Mouse (Mus musculus) left cerebral cortex, postnatal 25 days (tissue): ENCODE results near the gene Stk10. TPM values are rescaled to one million over a fixed set of nuclear protein-coding genes. Genes with fewer than 3 reads are reported as not detected.

Source experiments
- DNase-seq, 2 experiments: peaks; one replicate each; pipeline ENCODE4 v3.0.0; 2022; ENCODE audit warnings: low spot score in 2 of 2, mixed read lengths in 1 of 2
- intact Hi-C: fragments of 180-260 bp; cut with DNase I; formaldehyde crosslinking; loops from one replicate; pipeline ENCODE4 v1.15.1; 2025
- total RNA-seq, 2 experiments: library from RNA; stranded (reverse); gene quantifications; 2 replicates each; pipeline ENCODE4 v1.2.3; 2021

Gene Stk10
- total RNA-seq, 2 experiments from 2014 or later = 5.5 to 6.6 TPM

DNA sequence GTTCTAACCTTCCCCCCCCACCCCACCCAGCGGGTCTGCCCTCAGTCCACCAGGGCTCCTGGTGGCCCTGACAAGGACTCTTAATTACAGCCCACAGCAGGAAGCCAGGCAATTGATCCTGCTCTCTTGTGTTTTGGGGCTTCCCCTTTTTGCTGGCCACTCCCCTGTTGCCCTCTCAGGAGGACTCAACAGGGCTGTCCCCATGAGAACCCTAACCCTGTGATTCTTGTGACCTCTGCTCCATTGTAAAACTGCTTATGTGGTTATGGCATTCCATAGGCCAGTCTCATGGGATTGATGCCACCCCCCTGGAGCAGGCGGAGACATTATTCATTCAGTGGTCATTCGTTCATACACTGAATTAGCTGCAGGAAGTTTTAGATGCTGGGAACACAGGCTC is 30.6 kb downstream of the Stk10 start:
- DNase-seq = no peak
- intact Hi-C loops = no loop called here

DNA sequence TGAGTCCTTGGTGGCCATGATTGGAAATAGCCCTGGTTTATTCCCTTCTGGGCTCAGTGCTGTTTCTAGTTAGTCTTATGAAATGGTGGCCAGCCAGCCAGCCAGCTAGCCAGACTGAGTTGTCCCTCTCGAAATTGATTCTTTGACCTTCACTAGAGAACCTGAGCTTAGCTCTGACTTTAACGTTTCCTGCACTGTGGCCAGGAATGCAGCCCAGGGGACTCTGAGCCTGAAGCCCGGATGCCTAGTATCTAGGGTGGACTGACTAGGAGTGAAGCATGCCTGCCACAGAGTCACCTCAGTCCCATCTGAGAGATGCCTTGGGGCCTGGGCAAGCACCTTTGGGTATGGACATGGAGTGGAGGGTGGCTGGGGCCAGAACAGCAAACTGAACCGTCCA is 31.5 kb downstream of the Stk10 start:
- no peak for DNase-seq
- intact Hi-C loops = no loop called here

DNA sequence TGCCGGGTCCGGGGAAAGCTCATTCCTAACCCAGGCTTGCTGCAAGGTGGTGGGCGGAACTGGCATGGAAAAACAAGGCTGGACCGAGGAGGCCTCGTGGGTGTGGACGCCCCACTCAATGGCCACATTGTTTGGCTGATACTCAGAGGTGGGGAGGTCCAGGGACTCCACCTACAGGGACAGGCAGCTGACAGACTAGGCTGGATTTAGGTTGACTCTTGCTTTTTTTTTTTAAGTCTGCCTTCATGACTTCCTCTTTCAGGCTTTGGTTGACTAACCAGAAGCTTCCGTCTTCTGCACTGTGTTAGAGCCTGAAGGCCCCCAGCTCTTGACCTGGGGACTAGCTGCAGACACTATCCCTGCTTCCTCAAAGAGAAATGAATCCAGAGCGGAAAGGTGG is 32.0 kb downstream of the Stk10 start:
- intact Hi-C loops = no loop called here

DNA sequence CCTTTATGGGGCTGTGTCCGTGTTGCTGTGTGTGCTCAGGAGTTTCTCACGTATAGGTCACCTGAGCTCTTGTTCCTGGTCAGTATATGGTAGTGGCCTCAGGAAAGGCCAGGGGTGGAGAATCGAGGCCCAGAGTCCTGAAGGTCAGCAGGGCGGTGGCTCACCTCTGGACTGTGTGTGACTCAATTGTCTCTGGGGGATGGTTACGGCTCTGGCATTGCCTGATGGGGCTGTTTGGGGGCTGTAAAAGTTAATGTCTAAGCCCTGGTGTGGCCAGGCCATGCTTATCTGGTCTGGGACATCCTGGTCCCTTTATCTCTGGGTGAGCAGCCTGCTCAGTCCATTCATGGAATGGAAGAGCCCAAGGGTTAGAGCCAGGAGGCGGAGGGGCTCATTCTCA is 33.1 kb downstream of the Stk10 start:
- intact Hi-C loops = no loop called here
- no peak for DNase-seq

More for the DNA sequence above, 32.0 kb downstream of the Stk10 start:
- peak in 1 of 2 experiments; percentile 35 for DNase-seq

DNA sequence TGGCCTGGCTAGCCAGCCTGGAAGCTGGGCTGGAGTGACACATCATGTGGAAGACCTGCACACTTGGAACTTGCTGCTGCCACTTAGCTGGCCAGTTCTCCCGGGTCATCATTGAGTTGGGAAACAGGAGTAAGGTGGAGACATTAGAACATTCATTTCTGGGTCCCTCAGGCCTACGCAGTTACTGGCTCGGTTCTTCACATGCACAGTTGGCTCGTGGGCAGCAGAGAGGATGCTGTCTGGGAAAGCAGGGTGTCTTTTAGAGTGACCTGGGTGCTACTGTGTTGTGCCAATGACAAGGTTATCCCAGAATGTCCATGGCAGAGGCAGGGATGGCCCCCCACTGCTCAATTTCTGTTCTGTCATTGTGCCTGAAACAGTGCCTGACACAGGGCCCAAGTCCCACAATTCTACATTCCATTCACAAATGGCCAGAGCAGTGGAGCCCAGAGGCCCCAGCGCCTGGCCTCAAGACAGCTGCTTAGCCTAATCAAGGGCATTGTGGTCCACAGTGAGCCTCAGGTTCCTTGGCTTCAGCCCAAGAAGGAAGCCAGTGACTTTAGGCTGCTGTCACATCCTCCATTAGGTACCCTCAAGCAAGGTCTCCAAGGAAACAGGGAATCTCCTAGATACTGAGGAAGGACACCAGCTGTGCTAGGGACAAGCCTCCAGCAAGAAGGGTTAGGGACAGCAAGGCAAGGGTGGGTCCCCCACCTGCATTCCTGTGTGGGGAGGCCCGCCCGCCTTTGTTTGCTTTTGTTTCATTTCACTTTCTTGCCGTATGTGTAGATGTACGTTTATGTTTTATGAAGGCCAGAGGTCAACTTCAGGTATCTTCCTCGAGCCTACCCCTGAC is 34.1 kb downstream of the Stk10 start:
- peak in 1 of 2 experiments; percentile 43 for DNase-seq
- intact Hi-C loops = no loop called here

DNA sequence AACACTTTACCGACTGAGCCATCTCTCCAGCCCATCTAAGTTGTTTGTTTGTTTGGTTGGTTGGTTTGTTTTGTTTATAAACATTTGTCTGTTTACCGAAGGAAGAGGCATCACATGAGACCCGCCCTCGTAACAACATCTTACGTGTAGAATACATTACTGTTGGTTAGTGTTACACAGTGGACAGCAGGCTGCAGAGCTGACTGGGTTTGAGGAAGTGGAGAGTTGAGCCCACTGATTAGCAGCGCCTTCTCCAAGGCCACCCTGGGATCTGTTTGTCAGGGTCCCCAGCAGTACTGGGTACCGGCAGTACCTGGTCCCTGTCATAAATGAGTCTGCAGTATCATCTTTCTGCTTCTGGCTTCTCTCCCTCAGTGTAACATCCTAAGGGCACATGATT is 35.0 kb downstream of the Stk10 start:
- intact Hi-C loops = no loop called here
- no peak for DNase-seq

DNA sequence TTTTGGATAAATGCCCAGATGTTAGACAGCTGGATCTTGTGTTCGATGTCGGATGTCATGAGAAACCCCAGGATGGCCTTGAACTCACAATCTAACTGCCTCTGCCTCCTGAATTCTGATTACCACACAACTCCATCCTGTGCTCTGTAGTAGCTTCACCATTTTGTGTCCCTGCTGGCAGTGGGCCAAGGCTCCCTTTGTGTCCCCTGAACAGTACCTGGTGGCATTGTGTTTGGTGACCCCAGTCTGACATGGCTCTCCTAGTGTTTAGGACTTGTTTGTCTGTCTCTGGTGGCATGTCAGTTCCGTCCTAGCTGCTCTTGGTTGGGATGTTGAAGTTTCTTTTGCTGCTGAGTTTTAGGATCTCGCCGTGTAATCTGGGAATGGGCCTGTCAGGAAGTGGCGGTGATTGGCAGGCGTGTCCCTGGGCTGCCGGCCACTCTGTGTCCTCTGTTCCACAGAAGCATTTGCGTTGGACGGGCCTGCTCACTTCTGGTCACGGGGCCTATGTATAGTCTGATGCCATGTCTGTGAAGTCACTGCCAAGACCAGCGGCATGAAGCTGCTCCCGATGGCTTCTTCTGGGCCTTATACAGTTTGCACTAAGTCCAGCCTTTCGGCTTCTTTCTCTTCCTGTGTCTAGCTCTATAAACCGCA is 35.7 kb downstream of the Stk10 start:
- no peak for DNase-seq
- intact Hi-C loops = no loop called here

DNA sequence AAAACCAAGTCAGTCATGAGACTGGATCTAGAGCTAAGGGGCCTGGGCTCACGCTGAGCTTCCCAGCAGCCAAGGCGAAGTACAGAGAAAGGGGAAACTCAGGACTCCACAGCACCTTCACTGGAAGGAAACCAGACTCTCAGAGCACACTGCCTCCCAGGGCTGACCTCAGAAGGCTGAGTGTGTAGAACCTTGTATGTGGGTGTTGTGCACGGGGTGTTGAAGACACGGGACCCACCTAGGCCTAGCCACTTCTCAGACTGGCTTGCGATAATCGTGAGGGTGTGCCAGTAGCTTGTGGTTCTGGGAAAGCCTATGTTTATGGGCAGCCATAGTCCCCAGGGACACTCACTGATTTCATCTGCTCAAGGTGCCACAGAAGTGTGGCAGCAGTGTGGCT is 38.0 kb downstream of the Stk10 start:
- DNase-seq = no peak
- intact Hi-C loops = no loop called here

DNA sequence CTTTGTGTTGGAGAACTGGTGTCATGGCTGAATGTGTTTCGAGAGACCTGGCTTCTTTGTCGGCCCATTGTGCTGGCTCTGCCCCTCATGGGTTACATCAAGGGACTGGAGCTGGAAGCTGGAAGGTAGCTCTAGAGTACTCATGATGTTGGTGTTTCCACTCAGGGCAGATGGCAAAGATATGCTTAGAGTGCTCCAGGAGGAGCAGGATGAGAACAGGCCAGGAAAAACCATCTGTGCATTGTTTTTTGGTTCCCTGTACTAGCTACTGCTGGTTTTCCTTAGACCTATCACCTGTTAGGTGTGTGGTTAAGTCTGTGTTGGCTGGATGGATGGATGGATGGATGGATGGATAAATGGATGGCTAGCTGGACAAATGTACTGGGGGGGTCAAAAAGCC is 40.6 kb downstream of the Stk10 start:
- no peak for DNase-seq
- intact Hi-C loops = no loop called here

DNA sequence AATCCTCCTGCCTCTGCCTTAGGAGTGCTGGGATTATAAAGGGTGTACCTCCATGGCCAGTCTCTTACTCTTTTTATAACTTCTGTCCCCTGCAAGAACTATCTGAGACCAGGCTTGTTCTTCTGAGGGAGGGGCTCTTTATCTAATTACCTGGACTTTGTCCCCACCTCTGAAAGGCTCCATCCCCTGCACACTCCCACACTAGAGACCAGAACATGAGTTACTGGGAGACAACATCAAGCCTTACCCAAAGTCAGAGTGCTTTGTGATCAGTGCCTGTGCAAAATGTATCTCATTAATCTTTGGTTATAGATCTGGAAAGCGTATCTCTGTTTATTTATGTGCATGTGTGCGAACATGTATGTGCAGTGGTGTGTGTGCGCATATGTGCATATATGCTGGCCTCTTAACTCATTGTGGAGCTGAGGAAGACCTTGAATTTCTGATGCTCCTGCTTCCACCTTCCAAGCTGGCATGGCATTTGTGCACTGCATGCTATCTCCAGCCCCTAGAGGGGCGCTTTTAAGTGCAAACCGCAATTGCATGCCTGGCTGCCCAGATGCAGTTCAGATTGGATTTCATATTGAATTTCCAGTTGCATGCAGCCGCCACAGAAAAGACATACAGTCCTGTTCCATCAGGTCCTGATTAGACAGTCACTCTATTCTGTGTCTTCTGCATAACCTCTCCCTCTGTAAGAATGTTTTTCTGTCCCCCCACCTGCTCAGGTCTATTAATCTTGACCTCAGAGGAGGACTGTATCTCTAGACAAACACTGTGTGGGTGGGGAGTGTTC is 43.1 kb downstream of the Stk10 start:
- intact Hi-C loops = no loop called here
- no peak for DNase-seq

DNA sequence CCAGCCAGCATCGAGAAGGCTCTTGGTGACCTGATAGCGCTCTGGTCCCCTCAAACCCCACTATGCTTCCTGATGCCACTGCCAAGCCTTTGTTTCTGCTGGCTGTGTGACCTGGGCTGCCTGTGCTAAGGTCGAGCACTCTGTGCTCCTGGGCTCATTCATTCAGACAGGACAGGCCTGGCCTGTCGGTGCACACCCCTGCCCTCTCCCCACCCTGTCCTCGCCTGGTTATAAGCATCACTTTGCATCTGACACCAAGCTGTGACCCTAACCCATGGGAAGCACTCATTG is 43.6 kb downstream of the Stk10 start:
- intact Hi-C loops = no loop called here
- no peak for DNase-seq

DNA sequence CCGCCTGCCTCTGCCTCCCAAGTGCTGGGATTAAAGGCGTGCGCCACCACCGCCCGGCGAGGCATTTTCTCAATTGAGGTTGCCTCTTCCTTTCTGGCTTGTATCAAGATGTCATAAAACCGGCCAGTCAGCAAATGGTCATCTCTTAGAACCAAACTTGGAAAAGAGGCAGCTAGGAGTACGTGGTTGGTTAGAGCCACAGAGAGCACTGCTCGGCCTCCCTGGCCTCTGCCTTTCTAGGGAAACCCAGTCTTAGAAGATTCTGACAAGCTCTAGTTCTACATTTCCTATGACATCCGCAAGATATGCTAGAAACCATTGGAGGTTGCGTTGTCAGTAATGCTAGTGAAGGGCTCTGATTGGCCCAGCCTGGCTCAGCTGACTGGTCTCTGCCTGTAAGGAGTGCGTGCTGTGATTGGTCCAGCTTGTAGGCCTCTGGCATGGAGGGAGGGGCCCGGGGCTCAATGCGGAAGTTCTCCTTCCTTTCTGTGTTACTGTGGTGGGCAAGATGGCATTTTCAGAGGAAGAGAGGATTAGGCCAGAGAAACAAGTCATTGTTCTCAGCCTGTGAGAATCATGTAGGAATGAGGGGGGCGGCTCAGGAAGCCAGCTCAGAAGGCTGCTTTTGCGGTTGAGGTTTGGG is 47.3 kb downstream of the Stk10 start:
- DNase-seq = peak; percentile 50 to 64
- intact Hi-C loops = no loop called here

DNA sequence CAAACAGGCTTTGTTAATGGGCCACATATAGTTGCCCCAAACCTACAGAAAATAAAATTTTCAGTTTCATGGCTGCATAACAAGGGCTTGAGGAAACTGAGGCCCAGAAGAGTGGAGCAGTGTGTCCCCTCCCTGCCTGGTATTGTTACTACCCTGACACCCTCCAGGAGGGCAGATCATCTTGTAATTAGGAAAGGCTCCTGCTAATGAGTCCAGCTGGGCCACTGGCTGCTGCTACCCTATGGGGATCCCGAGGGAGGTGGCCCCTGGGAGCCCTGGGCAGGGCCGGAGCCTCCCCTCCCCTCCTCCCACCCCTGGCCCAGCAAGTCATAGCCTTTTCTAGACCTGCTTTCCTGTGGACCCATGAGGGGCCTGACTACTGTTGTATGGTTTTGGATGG is 47.9 kb downstream of the Stk10 start:
- intact Hi-C loops = no loop called here
- no peak for DNase-seq

DNA sequence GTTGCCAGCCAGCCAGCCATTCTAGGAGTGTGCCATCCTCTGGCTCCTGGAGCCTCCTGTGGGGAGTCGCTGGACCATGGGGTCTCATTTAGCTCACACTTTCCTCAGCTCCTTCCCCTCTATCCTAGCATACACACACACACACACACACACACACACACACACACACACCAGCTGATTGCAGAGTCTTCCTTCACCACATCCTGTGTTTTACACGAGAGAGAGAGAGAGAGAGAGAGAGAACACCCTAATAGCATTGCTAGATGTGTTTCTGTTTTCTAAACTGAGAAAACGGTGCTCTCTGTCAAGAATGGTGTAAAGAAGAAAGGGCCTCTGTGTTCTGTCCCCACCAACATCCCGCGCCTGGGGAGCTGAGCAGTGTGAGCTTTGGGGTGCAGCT is 49.7 kb downstream of the Stk10 start:
- intact Hi-C loops = no loop called here
- no peak for DNase-seq

DNA sequence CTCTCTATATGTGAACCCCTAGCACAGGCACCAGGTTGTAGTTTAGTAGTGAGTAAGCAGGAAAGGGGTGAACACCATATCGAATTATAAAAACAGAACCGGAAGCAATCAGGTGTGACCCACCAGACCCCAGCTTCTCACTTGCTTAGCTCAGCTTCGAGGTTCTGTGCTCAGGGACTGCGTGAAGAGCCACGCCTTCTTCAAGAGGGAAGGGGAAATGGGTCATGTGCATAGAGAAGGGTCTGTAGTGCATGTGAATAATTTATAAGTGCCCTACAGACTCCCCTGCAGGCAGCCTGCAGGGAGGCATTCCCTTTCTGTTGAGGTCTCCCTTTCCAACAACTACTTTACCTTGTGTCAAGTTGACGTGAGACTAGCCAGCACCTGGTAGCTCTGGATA is 52.9 kb downstream of the Stk10 start:
- no peak for DNase-seq
- intact Hi-C loops = loop anchor here (5.0 kb wide), 1 partner anchor 244 kb away; no protein-coding TSS in a partner anchor

DNA sequence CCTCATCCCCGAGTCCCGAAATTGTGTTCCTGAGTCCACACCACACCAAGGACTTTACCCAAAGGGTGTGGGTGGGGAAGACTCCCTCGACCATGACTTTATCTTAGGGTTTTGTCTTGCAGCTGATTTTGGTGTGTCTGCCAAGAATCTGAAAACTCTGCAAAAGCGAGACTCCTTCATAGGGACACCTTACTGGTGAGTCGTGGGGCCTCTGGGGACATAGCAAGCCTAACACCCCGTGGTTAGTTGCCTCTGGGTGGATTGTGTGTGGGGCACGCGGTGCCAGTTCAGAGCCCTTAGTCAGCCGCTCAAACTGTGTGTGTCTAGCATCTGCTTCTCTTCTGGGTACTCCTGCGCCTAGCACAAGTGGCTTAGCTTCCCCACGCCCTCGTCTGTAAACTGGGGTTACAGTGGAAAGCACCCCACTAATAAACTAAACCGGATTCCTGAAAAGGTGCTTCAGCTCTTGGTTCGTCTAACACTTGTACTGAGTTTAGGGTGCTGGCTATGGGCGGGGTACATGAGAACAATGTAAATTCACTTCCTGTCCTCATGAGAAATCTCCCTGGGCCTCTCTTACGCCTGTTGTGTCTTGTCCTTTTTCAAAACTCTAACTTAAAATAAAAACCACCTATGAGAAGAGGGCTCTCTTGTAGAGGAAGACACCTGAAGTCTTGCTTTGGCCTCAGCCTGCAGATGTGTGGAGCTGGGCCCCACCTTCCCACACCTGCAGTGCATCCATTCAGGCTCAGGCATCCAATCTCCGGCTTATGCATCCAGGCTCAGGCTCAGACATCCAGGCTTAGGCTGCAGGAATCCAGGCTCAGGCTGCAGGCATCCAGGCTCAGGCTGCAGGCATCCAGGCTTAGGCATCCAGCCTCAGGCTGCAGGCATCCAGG is 54.3 kb downstream of the Stk10 start:
- no peak for DNase-seq
- intact Hi-C loops = loop anchor here (1.0 to 5.0 kb wide), 3 partner anchors 55 to 245 kb away; partner anchors contain the start of genes Efcab9 and Stk10

DNA sequence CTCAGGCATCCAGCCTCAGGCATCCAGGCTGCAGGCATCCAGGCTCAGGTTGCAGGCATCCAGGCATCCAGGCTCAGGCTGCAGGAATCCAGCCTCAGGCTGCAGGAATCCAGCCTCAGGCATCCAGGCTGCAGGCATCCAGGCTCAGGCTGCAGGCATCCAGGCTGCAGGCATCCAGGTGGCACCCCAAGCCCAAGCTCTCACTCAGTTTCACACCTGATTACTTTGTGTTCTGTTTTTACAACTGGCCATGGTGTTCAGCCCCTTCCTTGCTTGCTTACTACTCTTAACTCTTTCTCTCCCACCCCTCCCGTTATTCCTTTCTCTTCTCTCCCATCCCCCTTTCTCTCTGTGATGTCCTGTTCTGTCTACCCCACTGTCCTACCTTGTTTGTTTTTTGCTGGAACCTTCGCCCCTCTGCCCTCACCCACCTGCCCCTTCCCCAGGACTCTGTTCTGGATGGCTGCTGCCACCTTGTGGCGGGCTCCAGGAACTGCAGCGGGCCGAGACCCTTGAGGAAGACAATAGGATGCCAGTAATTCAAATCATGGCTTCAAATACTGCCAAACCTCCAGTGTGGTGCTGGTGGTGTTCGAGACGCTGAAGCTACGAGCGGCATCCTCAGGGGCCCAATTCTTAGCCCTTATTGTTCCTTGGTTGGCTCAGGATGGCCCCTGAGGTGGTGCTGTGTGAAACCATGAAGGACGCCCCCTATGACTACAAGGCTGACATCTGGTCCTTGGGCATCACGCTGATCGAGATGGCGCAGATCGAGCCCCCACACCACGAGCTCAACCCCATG is 55.2 kb downstream of the Stk10 start:
- DNase-seq = peak; percentile 63 to 67
- intact Hi-C loops = loop anchor here (1.0 to 5.0 kb wide), 3 partner anchors 55 to 246 kb away; partner anchors contain the start of genes Efcab9 and Stk10

DNA sequence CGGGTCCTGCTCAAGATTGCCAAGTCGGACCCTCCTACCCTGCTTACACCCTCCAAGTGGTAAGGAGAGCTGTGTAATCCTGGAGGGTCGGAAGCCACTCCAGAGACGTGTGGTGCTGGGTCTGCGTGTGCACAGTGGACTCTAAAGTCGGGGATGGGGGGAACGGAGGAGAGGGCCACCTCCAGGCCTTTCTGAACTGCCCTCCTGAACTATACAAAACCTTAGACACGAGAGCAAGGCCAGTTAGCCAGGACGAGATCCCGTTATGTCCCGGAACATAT is 55.7 kb downstream of the Stk10 start:
- no peak for DNase-seq
- intact Hi-C loops = loop anchor here (1.0 to 5.0 kb wide), 3 partner anchors 56 to 247 kb away; partner anchors contain the start of genes Efcab9 and Stk10
